Mouse (Mus musculus) cerebellum, adult 8-10 months (tissue): ENCODE results near the gene 4930519P11Rik.
A peak's percentile ranks its signal among the peaks of the same experiment; 100 is the strongest.

Experiments
- DNase-seq: peaks from one replicate; pipeline ENCODE4 v3.0.0; 2022

Gene 4930519P11Rik

GRCm38 (mm10) chr2:154580586-154580985 lies 32.7 kb downstream of the 4930519P11Rik start:
- DNase-seq = no peak

DNA sequence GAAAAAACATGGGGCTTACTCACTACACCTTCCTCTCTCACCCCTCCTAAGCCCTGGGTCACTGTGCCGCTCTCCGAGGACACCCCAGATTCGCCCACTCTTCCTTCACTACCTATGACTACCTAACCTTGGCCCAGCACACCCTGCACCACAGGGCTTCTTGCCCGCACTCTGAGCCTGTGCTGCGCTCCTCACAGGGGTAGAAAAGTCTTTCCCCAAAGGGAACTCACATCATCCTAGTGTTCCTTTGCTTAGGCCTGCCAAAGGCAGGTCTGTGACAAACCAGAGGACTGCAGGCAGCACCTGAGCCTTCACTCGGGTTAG lies 35.5 kb downstream of the 4930519P11Rik start:
- DNase-seq = no peak

GRCm38 (mm10) chr2:154576876-154577743 lies 36.1 kb downstream of the 4930519P11Rik start:
- no peak for DNase-seq

DNA sequence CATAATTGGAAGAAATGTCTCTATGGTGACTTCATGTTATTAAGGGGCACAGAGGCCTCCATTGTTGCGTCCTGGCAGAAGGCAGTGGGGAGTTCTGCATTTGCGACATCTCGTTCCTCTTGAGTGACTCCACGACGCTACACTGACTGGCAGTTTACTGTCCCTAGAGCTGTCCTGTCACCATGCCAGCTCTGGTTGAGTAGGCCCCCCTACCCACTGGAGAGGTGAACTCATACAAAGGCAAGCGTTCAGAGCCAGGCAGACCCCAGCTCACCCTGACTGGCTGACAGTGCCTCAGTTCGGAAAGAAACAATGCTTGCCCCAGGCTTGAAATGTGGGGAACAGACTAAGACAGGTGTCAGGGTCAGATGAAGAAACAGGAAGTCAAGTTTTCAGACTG lies 39.0 kb downstream of the 4930519P11Rik start:
- DNase-seq = no peak

- no peak for DNase-seq
These were observed 40.2 kb downstream of the 4930519P11Rik start for GRCm38 (mm10) chr2:154572996-154573395.

GRCm38 (mm10) chr2:154571976-154572375 lies 41.3 kb downstream of the 4930519P11Rik start:
- DNase-seq = no peak

DNA sequence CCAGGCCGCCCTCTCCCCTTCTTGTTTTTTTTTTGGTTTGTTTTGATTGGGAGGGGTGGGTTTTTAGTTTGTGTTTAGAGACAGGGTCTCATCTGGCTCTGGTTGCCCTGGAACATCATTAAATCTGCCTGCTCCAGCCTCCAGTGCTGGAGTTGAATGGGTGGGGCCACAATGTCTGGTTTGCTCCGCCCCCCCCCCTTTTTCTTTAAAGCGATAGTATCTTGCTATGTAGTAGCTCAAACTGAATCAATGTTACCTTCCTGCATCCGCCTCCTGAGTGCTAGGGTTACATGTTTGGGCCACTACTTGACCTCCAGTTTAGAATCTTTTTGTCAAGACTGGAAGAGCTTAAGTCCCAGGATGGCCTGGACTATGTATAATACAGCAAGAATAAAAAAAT lies 42.0 kb downstream of the 4930519P11Rik start:
- no peak for DNase-seq

DNA sequence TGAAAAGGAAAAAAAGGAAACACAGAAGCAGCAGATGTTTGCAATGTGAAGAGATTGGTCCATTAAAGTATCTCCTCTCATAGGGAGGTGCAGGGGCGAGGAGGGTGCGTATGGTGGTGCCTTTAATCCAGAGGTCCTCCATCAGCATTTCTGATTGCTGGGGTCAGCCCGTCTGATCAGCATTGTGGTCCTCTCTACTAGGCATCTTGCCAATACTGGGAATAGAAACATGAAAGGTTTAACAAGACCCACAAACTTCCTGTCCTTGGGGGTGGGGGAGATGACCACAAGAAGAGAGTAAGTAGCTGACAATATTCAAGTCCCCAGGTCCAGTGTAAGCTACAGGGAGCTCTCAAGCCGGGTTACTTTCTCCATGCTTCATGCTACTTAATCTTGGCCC lies 42.6 kb downstream of the 4930519P11Rik start:
- DNase-seq = no peak

DNA sequence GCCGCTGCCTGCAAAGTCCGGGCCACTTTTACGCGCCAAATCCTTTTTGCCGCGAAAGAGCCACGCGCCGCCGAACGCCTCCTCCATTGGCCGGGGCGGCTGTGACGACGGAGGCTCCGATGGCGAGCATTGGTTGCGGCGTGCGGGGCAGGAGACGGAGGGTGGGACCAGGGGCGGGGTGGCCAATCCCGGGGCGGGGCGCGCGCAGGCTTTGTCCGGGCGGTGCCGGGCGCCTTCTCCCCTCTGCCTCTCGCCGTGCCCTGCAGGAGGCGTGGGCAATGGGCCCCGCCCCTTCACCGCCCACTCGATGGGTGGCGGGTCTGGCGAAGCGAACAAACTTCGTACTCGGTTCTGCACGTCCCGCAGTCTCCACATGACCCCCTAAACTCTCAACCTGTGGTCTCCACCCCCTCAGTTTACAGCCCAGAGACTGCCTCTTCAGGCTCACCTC lies 43.4 kb downstream of the 4930519P11Rik start, which contains the start of gene E2f1:
Gene E2f1, minus strand, starts transcription at position 57 of the 451 bp plus-strand sequence.
- DNase-seq = peak; percentile 85

DNA sequence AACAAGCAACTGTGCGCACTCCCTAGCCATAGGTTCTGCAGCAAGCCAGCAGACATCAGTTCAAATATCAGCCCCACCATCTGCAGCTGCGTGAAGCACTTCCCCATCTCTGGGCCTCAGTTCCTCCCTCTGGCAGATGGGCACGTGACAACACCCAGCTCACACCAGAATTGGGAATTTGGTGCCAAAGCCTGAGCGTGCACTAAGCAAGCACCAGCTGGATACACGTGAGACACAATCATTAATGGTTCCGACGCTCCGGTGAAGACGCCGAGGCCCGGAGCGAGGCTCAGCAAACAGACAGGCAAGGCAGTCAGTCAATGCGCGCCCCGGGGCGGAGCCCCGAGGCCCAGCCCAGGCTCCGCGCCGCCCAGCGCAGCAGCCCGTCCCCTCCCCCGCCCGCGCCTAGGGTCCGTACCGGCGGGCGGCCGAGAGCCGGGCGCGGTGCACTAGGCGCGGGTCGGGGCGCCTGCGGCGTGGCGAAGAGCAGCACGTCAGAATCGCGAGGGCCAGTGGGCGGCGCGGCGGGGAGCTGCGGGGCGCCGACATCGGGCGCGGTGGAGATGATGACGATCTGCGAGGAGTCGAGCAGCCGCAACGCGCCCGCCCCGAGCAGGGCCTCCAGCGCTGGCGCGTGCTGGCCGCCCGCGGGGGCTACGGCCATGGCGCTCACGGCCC lies 44.0 kb downstream of the 4930519P11Rik start:
- no peak for DNase-seq

DNA sequence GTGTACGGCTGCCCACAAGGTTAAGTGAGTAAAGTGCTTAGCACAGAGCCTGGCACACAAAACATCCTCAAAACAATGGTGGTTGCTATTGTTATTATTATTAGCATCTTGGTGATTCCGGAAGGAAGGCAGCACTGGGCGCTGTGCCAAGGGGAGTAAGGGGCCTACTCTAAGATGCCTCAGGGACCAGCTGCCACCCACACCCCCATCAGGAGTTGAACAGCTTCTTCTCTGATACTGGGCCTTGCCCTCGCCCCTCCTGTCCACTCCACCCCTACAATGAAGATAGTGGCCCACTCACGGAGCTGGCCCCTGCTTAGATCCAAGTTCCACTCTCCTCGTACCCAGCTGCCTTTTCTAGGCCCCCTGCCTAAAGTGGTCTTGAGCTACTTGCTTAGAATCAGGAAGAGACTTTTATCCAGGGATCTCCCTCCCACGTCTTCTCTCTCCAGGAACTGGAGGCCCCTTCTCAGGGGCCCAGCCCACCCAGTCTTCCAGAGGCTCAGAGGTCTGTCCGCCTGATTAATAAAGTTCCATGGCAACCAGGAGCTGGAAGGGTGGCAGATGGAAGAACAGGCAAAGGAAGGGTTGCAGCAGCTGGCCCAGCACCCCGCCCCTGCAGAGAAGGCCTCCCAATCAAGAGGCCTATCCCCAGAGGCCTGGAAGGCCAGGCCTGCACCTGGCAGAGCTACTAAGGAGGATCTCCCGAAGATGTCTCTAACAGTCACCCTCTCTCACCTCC lies 44.7 kb downstream of the 4930519P11Rik start:
- DNase-seq = no peak

GRCm38 (mm10) chr2:154567766-154568165 lies 45.5 kb downstream of the 4930519P11Rik start:
- DNase-seq = no peak

- DNase-seq = no peak
These were observed 46.6 kb downstream of the 4930519P11Rik start for GRCm38 (mm10) chr2:154566641-154567040.

DNA sequence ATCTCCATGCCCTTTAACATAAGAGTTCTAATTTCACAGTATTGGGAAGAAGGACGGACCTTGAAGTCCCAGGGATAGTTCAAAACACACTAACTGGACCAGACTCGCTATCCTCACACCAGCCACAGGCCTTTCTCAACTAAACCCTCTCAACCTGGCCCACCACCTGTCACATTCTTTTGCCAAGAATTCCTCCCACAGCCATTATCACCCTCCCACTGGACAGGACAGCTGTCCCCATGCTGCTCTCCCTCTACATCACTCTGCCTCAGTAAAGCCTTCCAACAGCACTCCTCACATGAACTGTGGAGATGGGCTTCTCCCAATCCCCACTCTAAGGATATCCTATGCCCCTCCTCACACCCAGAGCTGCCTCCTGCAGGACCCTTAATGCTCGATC lies 47.7 kb downstream of the 4930519P11Rik start:
- DNase-seq = peak; percentile 83

GRCm38 (mm10) chr2:154563612-154564170 lies 49.5 kb downstream of the 4930519P11Rik start:
- no peak for DNase-seq
